Mouse (Mus musculus): ENCODE measurements around the gene Paxx.

Gene Paxx

DNA sequence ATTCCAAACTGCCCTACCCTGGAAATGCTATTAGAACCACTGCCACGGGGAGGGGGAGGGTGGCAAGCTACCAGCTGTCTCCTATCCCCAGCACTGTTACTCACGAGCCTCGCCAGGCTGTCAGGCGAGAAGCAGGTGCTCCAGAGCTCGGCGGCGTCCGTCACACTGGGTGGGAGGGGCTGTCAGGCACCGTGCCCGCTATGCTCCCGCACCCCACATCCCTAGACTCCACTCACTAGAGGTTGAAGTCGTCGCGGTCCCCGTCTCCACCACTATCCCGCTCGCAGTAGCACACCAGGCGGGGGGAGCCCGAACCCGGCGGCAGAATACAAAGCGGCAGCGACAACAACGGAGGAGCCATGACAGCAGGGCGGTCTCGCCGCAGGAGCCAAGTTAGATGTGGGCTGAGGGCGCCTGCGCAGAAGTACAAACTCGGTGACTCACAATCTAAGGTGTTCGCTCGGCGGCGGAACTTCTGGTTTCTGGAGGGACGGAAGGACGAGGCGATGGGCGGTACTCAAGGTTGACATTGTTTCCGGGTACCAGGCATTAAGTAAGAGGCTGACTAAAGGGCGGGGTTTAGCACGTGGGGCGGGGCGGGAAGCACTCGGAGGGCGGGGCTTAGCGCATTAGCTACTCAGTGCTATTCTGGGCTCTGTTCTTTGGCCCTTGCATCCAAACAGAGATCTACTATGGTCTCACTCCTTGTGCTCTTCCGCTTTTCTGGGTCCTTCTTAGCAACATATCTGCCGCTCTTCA lies at the start of gene Paxx:
Gene Paxx, minus strand, starts transcription at position 544 of the 759 bp plus-strand sequence.
- DNase-seq (ENCODE audit: low read depth): peak; percentile 99

DNA sequence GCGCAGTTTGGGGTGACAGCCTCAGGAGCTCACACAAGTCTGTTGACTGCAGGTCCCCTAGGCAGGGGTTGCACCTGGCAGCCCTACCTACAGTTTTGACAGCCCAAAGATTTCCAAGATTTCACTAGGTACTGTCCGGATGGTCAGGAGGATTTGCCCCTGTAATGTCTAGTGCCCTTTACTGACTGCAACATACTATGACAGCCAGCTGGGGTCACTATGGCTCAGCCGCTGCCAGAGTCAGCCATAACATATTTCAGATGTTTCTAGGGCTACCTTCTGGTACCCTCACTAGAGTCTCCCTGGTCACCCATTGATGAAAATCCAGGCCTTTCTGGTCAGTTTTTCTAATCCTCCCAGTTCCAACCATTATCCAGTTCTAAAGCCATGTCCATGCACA lies 49.0 kb upstream of the Paxx start:
- DNase-seq (ENCODE audit: low read depth): peak; percentile 37

DNA sequence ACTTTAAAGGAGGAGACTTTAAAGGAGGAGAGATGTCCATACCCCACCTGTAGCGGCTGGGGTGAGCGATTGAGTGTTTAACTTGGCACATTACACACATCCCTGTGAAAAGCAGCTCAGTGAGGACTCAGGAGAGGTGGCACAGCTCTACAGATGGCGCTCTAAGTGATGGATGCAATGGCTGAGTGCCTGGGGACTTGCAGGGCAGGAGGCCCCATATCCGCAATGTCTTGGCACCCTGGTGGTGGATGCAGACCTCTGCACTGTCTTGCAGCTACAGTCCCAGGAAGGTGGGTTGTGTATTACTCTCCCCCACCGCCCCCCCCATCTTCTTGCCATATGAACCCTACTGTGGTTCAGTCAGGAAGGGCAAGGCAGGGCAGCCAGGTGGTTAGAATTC lies 46.1 kb upstream of the Paxx start:
- DNase-seq (ENCODE audit: low read depth): peak; percentile 53

DNA sequence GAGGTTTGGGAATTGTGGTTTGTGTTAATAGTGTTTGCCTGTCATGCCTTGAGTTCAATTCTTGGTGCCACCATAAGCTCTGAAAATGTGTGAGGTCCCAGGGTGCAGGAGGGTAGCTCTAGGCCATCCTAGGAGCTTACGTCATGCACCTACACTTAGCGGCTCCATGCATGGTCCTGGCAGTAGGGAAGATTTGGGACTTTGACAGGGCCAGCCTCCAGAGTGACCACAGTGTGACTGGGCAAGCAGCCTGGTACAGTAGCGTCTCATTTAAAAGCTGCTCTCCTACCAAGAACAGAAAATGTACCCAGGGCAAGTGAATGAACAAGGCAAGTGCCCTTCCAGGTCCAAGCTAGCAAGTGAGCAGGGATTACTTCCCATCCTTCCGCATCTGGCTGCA lies 45.0 kb upstream of the Paxx start:
- DNase-seq (ENCODE audit: low read depth): no peak

DNA sequence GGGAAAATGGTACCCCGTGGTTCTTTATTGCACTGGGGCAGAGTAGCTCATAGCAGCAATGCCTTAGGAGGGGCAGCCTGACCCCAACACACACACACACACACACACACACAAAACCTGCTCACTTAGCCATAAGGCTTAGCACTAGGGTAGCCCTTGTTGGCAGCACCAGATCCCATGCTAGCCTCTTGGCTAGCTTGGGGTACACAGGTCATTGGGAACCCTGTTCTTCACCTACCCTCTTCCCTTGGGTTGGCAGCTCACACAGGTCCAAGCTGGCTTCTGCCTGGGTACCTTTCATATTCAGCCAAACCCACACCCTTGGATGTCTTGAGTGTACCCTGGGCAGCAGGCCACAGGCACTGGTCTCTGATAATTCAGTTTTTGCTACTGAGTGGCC lies 44.1 kb upstream of the Paxx start:
- no peak for DNase-seq (ENCODE audit: low read depth)

DNA sequence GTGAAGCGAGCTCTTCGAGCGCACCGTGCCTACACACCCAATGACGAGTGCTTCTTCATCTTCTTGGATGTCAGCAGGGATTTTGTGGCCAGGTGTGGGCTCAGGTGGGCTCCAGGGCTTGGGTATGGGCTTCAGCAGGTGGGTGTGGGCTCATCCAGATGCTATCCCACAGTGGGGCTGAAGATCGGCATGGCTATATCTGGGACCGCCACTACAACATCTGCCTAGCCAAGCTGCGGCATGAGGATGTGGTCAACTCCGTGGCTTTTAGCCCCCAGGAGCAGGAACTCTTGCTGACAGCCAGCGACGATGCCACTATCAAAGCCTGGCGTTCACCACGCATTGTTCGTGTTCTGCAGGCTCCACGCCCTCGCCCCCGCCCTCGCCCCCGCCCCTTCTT lies 43.6 kb upstream of the Paxx start:
- no peak for DNase-seq (ENCODE audit: low read depth)

DNA sequence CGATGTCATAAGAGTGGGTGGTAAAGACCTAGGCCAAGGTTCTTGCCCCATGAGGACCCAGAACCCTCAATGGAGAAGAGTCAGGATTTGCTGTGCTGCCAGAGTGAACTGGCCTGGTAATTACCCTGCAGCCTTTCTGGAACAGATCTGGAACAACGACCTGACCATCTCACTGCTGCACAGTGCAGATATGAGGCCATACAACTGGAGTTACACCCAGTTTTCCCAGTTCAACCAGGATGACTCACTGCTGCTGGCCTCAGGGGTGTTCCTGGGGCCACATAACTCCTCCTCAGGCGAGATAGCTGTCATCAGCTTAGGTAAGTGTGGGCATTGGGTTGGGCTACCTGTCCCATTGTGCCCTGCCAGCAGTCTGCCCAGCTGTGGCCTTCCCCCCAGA lies 41.8 kb upstream of the Paxx start:
- no peak for DNase-seq (ENCODE audit: low read depth)

DNA sequence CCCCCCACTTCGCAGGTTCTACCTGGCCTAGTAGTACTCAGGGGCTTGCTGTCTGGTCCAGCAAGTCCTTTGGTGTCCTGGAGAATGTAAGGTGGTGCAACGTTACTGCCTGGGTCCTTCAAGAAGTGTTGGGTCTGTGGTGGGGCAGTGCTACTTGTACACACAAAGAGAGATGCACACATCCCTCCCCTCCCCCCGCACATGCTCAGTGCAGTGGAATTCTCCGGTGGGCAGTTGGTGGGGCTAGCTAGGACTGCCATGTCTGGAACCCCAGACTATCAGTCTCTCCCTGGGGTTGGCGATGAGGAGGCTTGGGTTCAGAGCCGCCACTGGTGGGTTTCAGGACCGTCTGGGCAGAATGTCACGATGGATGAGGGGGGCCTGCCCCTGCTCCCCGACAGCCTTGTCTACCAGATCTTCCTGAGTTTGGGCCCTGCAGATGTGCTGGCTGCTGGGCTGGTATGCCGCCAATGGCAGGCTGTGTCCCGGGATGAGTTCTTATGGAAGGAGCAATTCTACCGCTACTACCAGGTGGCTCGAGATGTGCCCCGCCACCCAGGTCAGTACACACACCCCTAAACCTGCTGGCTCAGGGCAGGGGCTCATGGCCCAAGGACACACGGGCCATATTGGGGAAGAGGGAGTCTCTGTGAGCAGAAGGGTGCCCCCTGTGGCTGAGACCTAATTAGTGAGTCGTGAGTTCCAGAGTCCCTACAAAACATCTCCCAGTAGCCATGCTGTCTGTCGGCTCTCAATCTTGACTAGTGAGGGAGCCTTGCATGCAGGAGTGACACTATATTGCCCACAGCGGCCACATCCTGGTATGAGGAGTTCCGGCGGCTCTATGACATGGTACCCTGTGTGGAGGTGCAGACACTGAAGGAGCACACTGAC lies 40.9 kb upstream of the Paxx start, which contains the start of gene C8g:
Gene C8g, minus strand, starts transcription at position 127 of the 894 bp plus-strand sequence.
- peak; percentile 26 for DNase-seq (ENCODE audit: low read depth)

DNA sequence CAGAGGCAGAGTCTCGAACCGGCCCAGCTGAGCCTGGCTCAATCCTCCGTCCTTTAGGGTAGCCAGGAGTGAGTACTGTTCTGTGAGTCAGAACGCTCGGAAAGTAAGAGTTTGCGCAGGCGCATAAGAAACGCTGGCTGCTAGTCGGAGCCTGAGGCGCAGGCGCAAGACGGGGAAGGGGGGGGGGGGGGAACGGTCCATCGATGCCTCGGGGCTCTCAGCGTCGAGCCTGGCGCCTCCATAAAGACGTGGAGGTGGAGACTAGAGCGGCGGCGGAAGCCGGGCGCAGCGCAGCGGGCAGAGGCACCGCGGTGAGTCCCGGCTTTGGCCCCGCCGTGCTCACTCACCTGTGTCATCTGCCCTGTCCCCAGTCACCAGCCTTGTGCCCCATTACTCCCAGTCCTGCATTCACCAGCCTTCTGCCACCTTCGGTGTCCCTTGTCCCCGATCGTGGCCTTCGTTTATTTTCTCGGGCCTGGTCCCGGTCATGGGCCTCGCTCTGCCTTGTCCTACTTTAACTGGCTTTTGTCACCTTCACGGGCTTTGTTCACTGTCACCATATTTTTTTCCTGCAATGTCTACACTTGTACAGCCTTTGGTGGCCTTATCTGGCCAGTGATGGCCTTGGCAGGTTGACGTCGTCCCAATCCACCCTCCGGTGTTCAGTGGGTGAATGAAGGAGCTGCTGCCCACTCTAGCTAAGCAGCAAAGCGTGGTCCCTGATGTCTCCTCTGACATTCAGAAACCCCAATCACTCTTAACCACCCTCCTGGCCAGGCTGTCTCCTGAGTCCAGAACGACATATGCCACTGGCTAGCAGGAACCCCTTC lies 39.9 kb upstream of the Paxx start, which contains the start of gene Fbxw5:
Gene Fbxw5, plus strand, starts transcription at position 175 of the 830 bp plus-strand sequence.
- peak; percentile 96 for DNase-seq (ENCODE audit: low read depth)

DNA sequence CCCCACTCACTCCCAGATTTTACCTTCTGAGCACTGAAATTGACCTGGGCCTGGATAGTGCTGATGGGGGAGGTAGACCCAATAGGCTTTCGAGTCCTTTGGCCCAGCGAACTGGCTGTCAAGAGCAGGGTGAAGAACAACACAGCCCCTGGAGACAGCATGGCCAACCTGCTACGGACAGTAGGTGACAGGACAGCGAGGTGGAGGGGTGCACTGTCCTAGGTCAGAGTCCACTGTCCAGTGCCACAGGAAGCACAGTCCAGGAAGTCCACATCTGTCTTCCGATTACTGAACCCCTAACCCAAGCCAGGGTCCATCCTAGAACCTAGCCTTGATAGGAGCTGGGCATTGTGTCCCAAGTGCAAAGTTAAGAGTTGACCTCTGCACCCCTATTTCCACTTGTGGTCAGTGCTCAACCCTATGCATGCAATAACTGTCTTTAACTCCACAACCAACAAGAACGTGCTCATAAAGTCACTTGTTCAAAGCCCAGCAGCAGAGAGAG lies 39.2 kb upstream of the Paxx start:
- no peak for DNase-seq (ENCODE audit: low read depth)

DNA sequence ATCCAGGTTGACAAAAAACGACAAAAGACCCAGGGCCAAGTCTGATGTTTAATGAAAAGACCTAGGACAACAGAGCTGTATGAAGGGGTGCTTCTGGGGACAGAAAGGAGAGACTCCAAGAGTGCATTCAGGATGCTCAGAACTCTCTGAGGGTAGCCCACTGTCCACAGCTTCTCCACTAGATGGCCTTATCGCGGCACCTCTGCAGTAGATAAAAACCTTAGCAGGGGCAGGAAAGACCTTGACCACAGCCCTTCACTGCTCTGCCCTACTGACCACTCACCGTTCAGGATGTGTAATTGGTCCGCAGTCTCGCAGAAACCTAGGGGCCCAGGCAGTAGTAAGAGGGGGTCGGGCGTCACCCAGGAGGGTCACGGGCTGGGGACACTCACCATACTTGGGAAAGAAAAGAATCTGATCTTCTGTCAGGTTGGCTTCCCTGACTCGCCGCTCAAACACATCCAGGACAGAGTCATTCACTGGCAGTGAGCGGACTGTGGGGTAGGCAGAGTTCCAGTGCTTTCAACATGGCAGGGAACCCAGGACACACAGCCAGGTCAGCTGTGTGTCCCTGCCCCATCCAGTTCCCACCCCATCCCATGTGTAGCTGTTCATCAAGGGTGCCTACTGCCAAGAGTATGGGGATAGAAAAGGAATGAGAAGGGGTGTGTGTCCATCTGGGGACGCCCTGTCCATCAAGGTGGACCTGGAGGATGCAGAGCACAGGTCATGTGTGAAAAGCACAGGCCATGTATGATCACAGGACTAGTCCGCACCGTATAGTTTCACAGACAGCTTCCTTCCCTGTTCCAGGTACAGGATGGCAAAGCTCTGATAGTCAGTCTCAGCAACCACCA lies 38.0 kb upstream of the Paxx start:
- DNase-seq (ENCODE audit: low read depth): no peak

DNA sequence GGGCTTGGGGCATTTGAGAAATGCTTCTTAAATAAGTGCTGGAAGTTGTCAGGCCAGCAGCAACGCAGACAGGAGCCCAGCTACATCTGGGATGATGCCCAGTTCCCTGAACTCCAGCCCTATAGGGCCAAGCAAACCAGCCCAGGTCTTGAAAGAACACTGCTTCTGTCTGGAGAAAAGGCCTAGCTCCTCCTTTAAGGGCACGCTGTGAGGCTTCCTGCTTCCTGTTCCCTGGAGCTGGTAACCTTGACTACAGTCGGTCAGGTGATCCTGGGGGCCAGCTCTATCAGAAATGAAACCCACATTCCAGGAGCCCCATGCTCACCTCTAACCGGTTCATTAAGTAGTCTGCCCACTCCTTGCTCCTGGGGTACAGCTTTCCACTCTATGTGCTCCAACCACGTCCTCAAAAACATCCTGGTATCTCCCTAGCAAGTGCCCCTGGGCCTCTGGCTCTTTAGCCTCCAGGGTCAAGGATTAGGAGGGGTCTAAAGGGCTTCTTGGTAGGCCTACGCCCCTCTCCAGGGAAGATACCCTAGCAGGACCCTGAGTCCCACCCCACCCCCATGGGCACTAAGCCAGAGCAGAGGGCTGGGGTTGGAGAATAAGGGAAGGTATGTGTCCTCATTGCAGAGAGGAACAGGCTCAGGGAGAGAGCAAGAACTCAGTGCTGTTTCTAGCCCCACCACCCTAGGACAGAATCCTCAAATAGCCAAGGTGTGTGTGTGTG lies 37.1 kb upstream of the Paxx start:
- DNase-seq (ENCODE audit: low read depth): peak; percentile 34

DNA sequence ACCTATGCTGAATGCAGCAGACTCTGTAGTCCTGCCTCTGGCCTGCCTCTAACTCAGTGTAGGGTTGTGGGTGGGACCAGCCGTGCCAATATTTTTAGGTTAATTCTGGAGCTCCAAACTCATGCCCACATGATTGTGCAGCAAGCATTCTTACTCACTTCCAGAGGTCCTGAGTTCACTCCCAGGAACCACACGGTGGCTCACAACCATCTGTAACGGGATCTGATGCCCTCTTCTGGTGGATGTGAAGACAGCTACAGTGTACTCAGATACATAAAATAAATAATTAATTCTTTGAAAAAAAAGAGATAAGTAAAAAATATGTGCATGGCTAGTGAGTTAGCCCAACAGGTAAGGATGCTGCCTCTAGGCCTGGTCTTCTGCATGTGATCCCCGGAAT lies 35.6 kb upstream of the Paxx start:
- peak; percentile 51 for DNase-seq (ENCODE audit: low read depth)

DNA sequence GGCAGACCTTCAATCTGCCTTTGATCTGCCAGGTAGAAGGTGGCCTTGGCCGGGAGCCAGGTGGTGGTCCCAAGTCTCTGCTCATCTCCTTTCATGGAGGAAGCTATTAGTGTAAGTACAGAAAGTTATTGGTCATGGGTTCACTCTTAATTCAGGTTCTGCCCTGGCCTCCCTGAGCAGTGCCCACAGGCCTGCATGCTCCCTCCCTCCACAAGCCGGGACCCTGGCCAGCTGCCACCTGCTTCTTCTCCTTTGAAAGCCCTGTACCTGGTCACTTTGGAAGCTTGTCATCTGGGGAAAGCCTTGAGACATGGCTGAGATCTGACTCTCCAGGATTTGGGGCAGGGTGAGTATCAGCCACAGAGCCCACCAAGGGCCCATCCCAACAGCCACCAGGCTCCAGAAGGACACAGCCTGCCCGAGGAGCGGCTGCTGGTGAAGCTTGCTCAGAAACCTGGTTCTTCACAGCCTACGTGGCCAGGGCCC lies 32.6 kb upstream of the Paxx start, which contains the start of gene Lcn12:
Gene Lcn12, minus strand, starts transcription at position 436 of the 486 bp plus-strand sequence.
- DNase-seq (ENCODE audit: low read depth): no peak

DNA sequence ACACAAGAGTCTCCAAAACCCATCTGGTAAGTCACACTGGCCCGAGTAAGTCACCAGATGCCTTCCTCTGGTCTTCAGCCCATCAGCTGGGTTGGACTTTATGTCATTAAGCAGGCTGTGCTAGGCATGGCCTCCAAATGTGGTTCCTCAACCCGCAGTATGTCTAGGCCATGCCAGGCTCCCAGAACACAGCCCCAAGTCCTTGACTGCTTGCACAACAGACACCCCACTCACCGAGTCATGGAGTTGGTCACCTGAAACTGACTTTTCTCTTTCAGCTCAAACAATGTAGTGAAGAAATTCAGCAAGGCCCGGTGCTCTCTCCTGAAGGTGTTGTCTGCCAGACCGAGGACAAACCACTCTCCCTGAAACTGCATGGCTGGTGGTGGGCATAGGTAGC lies 32.1 kb upstream of the Paxx start:
- DNase-seq (ENCODE audit: low read depth): no peak

DNA sequence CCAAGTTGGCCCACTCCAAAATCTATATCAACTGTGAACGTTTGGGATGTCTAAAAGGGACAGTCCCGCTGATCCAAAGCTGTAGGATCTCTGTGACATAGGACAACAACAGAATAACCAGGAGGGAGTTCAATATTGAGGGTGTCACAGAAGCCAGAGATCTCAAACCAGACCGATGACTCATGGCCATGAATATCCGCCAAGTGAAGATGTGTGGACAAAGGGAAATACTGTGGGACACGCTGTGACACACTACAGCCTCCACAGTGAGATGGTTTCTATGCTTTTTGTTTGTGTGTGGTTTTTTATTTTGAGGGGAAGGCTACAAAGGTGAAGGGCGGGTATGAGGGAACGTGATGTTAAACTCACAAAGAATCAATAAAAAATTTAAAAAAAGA lies 27.8 kb upstream of the Paxx start:
- DNase-seq (ENCODE audit: low read depth): no peak

DNA sequence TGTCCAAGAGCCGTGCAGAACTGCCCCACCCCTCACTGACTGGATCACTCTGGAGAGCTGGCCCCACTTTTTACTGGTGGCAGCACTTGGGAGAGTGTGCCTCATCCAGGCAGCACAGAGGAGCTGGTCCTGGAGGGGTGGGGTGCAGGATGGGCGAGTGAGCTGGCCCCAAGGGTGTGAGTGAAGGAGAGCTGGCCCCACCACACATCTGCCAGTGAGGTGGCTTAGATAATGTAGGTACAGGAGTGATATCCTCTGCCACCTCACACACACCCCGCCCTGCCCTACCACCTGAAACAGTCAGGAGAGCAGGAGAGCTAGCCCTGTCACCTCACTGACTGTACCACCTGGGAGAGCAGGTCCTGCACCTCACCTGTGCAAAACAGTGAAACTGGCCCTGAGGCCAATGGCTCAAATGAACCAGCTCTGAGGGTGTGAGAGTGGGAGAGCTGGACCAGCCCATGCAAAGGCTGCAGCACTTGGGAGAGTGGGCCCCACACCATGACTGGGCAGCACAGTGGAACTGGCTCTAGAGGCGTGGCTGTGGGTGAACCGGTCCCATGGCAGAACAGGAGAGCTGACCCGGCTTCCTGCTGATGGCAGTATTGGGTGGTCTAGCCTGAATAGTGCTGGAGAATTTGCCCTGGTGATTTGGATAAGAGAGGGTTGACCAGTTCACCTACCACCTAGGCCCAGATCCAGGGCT lies 27.2 kb upstream of the Paxx start:
- DNase-seq (ENCODE audit: low read depth): no peak

DNA sequence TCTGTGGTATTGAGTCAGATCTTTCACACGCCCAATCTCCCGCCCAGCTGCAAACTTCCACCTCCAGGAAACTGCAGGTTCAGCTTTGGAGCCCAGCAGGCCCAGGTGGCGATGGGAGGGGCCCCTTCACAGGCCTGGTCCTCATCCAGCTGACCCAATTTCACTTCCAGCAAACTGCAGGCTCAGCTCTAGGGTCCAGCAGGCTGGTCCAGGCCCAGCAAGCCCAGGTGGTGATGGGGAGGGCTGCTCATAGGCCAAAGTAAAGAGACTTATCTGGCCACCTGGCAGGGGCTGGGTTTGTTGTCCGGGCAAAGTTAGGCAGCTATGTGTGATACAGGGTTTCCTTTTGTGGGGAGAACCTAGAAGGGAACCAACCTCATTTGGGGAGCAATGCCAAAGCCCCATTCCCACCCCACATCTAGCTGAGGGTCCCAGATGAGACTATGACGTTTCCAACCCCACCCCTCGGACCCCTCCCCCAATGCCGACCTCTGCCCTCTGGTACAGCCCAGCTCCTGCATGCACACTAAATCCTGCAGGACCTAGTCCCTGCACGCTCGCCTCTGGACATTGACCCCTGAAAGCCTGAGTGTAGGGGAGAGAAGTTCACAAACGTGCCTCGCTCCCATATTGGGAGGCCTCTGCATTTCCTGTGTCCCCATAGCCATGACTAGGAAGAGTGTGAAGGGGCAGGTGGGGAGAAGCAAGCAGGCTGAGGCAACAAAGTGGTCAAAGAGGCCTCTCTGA lies 24.2 kb upstream of the Paxx start:
- DNase-seq (ENCODE audit: low read depth): no peak

DNA sequence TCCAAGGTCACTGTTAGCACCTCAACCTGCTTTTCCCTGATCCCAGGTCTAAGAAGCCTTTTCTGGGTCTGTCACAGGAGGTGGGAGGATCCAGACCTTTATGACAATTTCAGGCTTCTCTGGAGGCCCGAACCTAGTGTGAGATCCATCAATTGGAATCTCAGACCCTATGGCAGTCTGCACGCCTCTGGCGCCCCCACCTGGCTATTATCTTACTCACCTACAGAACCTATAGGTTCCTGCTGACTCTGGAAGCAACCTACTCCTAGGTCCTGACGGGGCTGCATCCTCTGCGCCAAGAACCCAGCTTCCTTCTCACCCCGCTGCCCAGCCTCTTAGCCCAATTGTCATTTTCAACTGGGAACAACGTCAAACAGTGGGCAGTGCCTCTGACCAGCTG lies 22.1 kb upstream of the Paxx start:
- DNase-seq (ENCODE audit: low read depth): peak; percentile 92

Data from naive thymus-derived CD4-positive, alpha-beta T cell, adult 2 months (primary cell).